Mouse (Mus musculus) kidney, adult 18-20 months (tissue): Measurements from ENCODE around the gene Gstp2.

Source experiments
- DNase-seq: peaks from one replicate; pipeline ENCODE4 v3.0.0; 2021

Gstp2 gene

GRCm38 (mm10) chr19:4003641-4004040 is 42.2 kb downstream of the Gstp2 start:
- no peak for DNase-seq

GRCm38 (mm10) chr19:4003112-4003511 is 42.7 kb downstream of the Gstp2 start, which contains the start of gene Doc2g:
Gene Doc2g, plus strand, starts transcription at chr19:4003313.
- no peak for DNase-seq

GRCm38 (mm10) chr19:4001752-4002151 is 44.1 kb downstream of the Gstp2 start:
- no peak for DNase-seq

- DNase-seq = no peak
Observed at GRCm38 (mm10) chr19:4000949-4001525, 44.8 kb downstream of the Gstp2 start.

- peak; percentile 99 for DNase-seq
Observed at GRCm38 (mm10) chr19:4000119-4000900, 45.5 kb downstream of the Gstp2 start, which contains the start of the genes Nudt8 and Gm49405. Gene Nudt8, plus strand, starts transcription at chr19:4000580. Gene Gm49405, plus strand, starts transcription at chr19:4000626.

- DNase-seq = peak; percentile 16
Observed at GRCm38 (mm10) chr19:3999121-3999730, 46.6 kb downstream of the Gstp2 start.

GRCm38 (mm10) chr19:3998335-3998734 is 47.5 kb downstream of the Gstp2 start:
- no peak for DNase-seq

- peak; percentile 15 for DNase-seq
Observed at GRCm38 (mm10) chr19:3997231-3997630, 48.6 kb downstream of the Gstp2 start.

GRCm38 (mm10) chr19:3996747-3997146 is 49.1 kb downstream of the Gstp2 start:
- DNase-seq = peak; percentile 28

- no peak for DNase-seq
Observed at GRCm38 (mm10) chr19:3996106-3996505, 49.7 kb downstream of the Gstp2 start.

GRCm38 (mm10) chr19:3995505-3995904 is 50.3 kb downstream of the Gstp2 start:
- DNase-seq = no peak

GRCm38 (mm10) chr19:3994932-3995331 is 50.9 kb downstream of the Gstp2 start:
- no peak for DNase-seq

GRCm38 (mm10) chr19:3992416-3992815 is 53.4 kb downstream of the Gstp2 start, which contains the start of gene Tbx10:
Gene Tbx10, plus strand, starts transcription at chr19:3992752.
- peak; percentile 20 for DNase-seq

- peak; percentile 17 for DNase-seq
Observed at GRCm38 (mm10) chr19:3991966-3992365, 53.9 kb downstream of the Gstp2 start.

GRCm38 (mm10) chr19:3991562-3991961 is 54.3 kb downstream of the Gstp2 start:
- peak; percentile 29 for DNase-seq

GRCm38 (mm10) chr19:3990804-3991203 is 55.0 kb downstream of the Gstp2 start:
- peak; percentile 16 for DNase-seq
